Mouse (Mus musculus): Measurements from ENCODE around the gene Stk39.

The Stk39 gene

DNA sequence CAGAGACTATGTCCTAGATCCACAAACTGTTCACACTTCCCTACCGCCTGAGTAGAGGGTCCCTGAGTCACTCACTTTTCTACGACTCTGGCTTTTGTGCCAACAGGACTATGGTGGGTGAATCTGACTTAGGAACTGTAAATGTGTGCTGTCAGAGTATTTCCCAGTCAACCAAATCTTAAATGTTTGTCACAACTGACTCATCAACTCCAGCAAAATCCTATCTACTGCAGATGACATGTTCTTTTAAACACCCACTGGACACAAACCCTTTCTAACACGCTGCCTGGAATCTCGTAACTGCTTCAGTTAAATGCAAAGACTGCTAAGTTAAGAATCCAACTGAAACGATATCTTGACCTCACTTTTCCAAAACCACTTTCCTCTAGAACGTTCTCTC is 135.2 kb downstream of the Stk39 start:
- no peak for DNase-seq

DNA sequence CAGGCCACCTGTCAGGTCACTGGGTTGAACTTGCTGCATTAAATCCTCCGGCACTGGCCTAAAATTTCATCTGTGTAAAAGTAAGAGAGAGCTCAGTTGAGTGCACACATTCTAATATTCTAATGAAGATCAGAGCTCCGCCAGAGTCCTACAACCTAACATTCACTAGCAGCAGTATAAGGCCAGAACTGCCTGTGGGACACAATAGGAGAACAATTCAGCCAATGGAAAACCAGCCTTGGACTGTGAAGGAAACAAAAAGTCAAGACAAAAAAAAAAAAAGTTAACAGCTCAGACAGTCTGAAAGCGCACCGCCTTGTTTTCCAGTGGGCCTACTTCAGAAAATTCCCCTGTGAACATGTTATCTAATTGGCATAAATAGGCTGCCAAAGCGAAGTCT is 137.1 kb downstream of the Stk39 start:
- no peak for DNase-seq

DNA sequence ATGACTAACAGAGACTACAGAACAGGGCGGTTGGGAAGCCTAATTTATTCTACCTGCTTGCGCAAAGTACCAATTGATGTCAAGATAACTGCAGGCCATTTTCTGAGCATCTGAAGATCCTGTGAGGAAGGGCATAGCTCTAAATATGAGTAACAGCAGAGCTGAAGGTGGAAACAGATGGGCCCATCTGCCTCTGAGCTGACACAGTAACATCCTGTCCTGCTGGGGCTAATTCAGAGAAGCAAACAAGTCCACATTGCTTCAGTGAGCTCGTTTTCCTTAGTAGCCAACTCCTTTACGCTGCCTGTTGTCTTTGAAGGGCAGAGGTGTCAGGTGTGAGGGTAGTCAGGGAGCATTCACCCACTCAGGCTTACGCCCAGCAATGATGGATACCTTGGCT is 146.8 kb downstream of the Stk39 start:
- DNase-seq = no peak

DNA sequence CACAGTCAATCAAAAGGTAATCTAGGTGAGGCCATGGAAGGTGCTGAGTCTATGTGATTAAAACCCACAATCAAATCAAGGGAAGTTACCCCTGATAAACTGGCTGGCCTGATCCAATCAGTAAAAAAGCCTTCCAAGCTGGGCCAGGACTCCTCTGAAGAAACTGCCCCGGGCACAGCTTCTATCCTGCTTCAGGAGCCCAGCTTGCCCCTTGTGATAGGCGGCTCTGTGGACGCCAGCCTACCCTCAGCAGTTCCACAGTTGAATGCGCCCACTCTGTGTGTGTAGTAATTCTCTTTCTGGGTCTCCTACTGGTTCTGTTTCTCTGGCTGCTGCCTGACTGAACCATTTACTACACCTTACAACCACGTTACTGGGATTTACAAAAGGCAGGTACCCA is 150.8 kb downstream of the Stk39 start:
- no peak for DNase-seq

DNA sequence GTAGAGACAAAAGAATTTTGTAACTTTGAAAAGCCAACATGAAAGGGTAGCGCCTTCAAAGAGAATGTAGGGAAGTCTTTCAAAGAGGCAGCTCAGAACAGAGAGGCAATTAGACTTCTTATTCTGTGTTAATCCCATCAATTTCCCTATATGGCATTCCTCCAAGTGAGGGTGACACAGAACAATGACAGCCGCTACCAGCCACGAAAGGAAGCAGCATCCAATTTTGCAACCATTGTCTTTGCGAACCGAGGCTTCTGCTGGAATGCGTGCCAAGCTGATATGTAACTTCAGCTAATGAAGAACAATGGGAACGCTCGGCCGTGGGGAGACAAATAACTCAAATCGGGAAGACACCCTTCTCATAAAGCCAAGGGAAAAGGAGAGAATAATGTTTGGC is 151.4 kb downstream of the Stk39 start:
- DNase-seq = peak; percentile 52

DNA sequence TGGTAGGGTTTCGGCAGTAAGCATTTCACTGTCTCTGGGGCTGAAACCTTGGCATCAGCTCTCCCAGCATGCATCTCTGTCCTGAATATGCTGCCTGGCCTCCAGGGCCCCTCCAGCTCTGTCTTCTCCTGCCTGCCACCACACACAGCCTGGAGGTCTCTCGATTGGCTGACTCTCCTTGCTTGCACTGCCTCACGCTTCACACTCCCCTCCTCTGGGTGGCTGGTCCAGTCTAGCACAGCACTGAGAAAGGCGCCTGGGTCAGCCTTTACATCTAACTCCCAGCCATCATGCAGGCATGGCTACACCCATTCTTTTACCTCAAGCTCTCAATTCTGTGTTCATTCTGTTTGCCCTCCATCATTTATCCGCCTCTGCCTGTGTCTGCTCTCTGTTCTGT is 153.6 kb downstream of the Stk39 start:
- no peak for DNase-seq

DNA sequence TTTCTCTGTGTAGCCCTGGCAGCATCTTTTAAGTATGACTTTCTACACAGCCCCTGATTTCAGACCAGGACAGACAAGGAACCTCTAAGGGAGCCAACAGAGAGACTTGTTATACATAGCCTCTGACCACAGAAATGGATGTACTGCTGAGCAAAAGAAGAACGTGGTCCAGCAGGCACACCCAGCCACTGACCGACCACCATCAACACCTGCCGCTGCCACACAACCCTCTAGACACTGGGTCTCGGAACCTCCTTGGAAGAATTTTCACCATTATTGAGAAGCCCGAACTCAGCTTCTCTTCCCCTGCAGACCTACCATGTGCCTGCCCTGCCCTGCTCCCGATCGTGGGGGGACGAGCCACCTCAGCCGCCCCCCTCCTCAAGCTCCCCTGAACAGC is 154.2 kb downstream of the Stk39 start:
- DNase-seq = no peak

DNA sequence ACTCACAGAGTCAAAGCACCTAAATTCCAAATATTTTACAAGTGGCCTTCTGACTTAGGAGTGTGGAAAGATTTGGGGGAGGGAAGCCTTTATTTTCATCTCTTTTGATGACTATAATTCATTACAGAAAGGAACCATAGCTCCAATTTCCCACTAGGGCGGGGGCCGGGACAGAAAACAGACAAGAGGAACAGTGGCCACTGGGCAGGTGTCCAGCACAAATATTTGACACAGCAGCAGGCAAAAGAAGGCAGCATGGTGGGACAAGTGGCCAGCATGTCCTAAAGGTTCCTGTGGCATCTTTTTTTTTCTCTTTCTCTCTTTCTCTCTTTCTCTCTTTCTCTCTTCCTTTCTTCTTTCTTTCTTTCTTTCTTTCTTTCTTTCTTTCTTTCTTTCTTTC is 154.6 kb downstream of the Stk39 start:
- peak; percentile 30 for DNase-seq

DNA sequence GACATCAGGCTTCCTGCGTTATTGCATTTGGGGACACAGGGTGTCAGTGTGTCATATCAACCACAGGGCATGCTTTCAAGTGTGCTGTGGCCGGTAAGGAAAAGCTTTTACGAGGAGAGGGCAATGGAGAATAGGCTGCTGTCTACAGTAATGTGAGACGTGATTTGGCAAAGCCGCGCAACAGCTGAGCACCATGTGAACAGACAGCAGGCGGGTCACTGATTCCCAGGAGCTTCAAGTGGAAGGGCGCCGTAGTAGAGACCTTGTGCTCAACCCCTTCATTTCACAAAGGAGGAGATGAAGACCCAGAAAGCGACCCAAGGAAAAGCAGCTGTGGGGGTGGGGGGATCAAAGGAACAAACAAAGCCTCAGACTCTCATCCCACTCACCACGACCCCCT is 156.8 kb downstream of the Stk39 start:
- DNase-seq = no peak

DNA sequence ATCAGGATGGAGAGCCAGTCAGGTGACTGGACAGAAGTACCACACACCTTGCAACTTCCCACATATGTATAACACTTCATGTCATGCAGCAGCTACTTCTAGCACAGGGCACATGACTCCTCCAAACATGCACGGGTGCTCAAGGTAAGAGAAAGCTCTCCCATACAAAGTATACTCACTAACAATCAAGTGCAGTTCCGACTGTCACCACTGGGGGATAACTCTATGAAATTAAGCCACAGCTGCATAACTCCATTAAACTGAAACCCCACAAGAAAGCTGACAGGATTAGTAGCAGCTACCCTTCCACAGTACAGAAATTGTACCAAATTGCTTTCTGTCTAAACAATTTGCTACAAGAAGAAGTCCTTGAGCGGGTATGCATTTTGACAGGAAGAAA is 161.9 kb downstream of the Stk39 start:
- DNase-seq = peak; percentile 34

DNA sequence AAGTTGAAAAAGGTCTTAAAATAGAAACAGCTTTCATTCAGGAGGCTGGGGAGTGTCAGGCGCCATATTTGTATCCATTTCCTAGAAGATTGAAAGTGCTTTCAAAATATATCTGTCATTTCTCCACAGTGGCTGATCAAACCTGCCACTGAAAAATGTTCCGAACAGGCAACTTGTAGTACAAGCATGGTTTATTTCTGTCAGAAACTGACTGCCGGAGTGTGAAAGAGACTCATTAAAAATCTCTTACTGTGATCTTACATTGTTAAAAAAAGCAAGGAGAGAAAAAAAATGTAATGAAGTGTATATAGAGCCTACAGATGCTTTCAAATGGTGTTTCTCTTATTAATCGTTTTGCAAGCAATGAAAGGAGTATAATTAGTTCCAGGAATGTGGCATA is 165.5 kb downstream of the Stk39 start:
- DNase-seq = no peak

DNA sequence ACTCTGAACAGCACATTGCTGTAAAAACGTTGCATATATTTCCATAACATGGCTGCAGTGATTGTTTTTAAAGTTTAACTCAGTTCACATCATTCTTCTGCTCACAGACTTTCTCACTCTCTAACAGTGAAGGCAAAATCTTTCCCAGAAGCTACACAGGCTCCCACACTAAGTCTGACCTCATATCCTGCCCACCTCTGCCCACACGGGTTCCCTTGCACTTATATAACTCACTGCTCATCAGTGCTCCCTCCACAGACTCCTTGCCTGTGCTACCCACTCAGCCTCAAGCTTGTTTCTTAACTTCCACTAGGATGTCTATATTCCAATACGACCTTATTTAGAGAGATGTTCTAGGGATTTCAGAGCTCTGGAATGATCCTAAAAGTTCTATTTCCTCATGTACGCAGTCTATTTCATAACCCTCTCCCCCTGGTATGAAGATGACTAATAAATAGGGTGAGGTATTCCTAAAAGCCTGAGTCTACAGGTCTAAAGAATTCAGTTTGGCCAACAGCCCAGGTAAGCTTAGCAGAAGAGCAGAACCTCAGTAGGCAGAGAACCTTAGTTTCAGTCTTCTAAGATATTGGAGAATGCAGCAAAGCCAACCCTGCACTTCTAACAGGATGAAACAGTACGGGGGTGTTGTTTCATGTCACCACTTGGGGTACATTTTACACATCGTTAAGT is 167.2 kb downstream of the Stk39 start:
- no peak for DNase-seq

DNA sequence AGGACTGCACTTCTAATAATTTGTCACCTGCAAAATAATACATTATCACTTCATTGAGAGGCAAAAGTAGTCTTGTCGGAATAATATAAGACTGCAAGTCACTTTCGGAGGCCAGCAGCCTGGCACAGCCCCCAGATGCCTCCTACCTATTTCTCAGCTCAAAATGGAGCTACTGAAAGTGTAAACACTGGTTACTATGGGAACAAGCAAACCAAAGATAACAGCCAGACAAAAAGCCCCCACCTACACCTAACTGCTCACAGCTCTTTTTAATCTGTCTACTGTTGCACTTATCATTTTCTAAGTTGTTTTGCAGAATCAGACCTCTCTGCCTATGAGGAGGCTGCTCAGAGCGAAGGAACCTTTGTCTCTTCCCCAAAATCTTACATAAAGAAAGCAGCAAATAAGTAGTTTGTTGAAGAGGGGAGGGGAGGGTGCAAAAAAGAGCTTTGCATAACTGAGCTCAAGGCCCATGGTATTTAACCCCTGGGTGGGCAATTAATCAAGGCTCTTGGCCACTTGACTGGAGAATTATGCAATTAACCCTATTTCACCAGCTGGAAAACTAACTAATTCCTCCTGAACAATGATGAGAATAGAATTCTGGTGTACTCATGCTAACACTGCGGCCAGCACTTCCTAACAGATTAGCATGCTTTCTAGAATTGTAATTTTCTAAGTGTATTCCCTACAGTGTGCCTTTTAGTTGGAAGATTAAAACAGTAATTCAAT is 170.1 kb downstream of the Stk39 start:
- no peak for DNase-seq

DNA sequence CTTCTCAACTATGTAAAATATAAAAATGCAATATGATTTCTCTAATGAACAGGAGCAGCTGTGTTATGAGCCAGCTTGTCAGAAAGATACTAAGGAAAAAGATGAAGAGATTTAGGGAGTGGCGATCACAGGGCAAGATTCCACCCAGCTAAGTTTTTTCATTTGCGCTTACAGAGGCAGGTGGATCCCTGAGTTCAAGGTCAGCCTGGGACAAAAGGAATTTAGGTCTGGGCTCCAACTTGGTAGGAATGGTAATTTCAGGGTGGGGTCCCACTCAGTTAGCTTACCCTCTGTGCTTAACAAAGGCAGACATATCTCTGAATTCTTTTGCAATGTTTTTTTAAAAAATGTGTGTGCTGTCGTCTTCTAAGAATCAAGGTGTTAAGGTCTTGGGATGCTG is 173.7 kb downstream of the Stk39 start:
- DNase-seq = no peak

DNA sequence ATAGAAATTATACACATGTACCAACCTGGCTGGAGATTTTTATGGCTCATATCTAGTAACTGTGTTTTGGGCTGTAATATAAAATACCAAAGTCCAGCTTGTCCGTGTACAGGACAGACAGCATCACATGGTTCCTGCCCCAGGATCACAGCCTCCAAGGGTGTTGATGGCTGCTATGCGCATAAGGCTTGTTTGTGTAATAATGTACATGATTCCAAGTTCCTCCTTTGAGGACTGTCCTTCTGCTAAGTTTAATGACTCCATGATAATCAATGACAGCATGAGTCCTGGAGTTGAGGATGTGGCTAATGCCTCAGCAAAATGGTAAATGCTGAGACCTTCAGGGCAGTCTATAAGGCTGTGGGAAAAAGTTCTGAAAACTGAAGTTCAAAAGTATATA is 174.1 kb downstream of the Stk39 start:
- DNase-seq = no peak

DNA sequence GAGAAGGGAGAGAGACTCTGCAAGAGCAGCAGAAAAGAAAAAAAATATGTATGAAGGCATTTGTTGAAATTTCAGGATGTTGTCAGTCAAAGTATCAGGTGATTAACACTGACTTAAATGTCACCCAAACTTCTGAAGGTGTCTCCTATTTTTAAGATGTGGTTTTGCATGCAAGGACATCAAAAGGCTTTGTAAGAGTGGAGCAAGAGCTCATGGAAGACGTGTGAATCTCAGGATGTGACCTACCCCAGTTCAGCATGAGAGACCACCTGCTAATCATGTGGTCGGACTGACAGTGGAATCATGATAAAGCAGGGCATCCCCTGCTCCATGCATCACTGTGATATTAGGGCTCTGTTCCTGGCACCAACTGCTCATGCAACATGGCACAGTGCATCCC is 175.3 kb downstream of the Stk39 start:
- DNase-seq = no peak

DNA sequence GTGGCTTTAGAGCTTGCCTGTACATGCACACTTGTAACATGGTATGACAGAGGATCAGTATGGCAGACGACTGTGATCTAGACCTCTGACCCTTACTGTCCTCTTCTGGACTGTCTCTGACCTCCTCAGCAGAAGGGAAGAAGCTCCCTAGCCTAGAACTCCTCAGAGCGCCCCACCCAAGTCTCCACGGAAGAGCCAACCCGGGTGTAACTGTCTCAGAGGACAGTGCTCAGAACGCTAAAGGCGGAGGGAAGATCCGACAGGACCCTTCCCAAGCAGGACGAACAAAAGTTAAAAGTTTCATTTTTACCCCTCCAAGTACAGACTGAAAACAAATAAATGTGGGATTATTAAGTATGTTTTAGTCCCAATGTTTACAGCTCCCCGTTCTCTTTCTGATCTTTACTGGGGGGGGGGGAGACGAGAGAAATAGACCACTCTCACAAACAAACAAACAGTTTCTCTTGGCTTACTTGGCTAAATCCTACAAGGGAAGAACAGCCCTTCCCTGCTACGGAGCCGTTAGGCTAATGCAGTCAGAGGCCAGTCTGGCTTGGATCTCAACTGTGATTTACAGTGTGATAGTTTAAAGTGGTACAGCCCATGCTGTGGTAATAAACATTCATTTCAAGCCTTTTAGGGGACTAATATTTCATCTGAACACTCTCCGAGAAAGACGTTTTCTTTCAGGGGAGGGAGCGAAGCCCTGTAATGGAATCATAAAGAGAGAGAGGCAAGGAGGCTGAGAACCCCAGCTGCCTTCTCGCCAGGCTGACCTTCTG is 179.3 kb downstream of the Stk39 start:
- DNase-seq = no peak

DNA sequence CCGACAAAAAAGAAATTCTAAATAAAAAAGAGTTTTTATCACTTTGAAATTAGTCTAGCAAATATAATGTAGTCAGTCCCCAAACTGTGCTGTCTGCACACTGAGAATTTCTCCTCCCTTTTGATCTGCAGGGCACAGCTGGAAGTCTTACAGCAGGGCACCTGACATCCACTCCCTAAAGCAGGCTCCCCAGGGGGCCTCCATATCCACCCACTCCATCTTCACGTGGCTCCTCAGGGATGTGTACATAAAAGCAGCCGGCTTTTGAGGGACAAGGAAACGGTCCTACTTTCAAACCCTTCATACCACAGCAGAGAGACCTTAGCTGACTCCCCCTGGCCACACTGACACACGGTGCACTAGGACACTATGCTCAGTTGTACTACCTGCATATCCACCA is 180.2 kb downstream of the Stk39 start:
- no peak for DNase-seq

DNA sequence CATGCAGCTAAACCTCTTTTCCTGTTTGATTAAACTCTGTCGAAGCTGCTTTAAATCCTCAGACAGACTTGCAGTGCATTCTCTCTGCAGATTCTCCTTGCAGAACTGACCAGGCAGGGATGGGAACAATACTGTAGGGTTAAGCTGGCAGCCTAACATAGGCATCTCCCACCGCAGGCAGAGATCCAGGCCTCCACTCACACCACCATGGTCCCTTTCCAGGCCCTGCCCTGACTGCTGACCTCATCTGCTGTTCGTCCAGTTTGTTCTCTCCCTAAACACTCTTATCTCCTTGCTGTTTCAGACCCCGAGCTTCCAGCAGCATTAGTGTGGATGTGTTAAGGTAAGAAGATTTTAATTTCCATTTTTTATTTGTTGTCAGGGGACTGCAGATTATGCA is 182.1 kb downstream of the Stk39 start:
- no peak for DNase-seq

DNA sequence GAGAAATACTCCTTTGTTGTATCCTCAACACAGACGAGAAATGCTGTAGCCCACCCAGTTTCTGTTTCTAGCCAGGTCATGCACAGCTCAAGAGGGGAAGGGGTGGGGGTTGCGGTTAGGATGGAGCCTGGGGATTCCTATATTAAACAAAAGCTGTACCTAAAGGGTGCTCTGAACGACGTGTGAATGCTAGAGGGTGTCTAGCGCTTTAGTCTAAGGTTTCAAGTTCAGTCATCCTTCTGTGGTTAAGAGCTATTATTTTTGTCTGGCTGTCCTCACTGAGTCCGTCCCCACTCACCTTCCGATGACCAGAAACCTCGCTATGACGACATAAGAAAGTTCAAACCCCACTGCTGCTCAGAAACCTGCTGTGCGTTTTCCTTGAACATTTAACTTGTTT is 182.9 kb downstream of the Stk39 start:
- DNase-seq = no peak

DNA sequence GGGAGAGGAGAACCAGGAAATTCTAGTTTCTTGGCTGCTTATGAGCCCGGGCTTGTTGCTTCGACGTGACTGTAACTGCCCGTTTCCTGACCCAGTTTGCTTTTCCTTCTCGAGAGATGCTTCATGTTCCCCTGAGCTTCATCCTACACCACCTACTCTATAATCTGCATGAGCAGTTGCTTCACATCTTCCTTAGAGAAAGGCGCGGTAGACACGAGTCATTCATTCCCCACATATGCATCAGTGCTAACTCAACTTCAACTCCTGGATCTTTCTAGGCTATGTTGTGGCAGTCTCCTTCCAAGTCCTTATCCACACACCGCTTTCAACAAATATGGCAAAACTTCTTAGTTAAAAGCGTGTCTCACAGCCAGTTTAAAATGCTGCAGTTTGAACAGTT is 184.0 kb downstream of the Stk39 start:
- no peak for DNase-seq

DNA sequence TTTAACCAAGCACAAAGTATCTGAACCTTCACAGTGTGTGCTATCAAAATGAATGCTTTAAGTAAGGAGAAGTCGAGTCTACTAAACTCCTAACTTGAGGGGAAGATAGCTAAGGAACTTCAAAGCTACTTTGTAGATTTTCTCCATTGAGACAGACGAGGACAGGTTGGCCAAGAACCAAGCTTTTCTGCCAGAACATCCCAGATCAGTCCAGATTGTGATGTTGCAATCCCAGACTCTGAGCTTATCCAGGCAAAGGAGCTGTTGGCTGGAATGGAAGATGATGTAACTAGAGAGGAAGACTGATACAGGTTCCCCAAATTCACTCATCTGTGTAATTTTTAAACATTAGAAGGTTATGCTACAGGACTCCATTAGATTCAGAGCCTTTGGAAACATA is 187.7 kb downstream of the Stk39 start:
- peak; percentile 28 for DNase-seq

DNA sequence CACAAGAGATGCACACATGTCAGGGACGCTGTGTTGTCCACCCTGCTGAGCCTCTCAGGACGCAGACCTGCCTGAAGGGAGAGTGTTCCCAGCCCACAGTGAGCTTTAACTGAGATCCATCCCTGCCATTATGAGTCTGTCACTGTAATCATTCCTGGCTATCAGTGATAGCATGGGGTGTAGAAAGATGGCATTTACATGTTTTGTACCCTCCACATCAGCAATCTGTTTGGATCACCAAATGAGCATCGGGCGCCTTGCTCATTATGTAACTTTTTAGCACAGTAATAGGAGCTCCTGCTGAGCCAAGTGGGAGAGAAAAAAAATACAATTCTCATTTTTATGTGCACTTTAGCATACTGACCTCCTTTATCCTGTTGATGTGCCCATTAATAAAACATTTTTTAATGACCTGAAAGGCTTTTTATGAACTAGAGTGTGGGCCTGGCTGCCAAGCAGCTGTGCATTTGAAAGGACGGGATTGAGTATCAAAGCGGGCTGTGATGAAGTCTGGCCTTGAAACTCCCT is 189.0 kb downstream of the Stk39 start:
- no peak for DNase-seq

DNA sequence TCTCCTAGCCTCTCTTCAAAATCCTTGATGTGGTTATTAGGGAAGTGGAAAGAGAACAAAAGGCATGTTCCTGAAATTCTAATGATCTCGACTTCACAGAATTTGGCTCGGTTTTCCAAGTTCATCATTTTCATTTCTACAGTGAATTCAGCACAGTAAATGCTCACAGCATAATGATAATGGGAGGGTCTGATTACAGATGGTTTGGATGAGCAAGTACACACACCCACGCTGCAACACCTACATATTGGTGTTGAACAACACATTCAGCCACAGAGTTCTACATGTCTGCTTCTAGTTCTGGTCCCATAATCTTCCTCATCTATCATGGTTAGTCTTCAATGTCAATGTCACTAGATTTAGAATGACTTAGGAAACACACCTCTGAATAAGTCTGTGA is 190.5 kb downstream of the Stk39 start:
- no peak for DNase-seq

All from lung, postnatal 14 days (tissue).